Mouse (Mus musculus): Measurements from ENCODE around the gene Map3k14. TPM values are rescaled to one million over a fixed set of nuclear protein-coding genes. Genes with fewer than 3 reads are reported as not detected.

Map3k14 gene
- polyA plus RNA-seq, 1 experiment from 2014 or later, result 3.8 TPM

- peak overlapping the region; percentile 40 for H3K4me3 ChIP-seq (ENCODE audit: low read depth, low read length)
- no peaks in the 10 kb centered on the region for H3K9me3 ChIP-seq (ENCODE audit: control insufficient read depth, low read length)
- WGBS, result under 1% methylated on average over 58 of the region's 59 CpGs
- DNase-seq (ENCODE audit: low spot score), result peak; percentile 66
- peaks cover 49% of the 10 kb centered on the region for H3K27me3 ChIP-seq (ENCODE audit: control insufficient read depth, insufficient read depth, low read length)
- no peaks in the 10 kb centered on the region for H3K36me3 ChIP-seq (ENCODE audit: control insufficient read depth, insufficient read depth, low read length)
- H3K4me1 ChIP-seq (replicated peaks; ENCODE audit: control insufficient read depth, insufficient read depth, low read length), result peaks cover 5% of the 10 kb centered on the region; the same call in 1 of the 2 replicates
- peak overlapping the region; percentile 43 for H3K9ac ChIP-seq (ENCODE audit: low read length)
- H3K27ac ChIP-seq (ENCODE audit: low read depth, low read length), result no peak overlapping the region
- H3K4me2 ChIP-seq (ENCODE audit: low read depth, low read length, severe bottlenecking), result peak overlapping the region; percentile 70
- 0 out of 2 replicates have a peak, but pooled peaks have one; percentile 60 for ATAC-seq (replicated peaks; ENCODE audit: low FRiP score)
These were observed 68.1 kb downstream of the Map3k14 start for GRCm38 (mm10) chr11:103198911-103199803.

GRCm38 (mm10) chr11:103198339-103198738, 68.9 kb downstream of the Map3k14 start:
- H3K4me3 ChIP-seq (ENCODE audit: low read depth, low read length), result no peak overlapping the region; the same call in 1 of the 2 replicates
- H3K27me3 ChIP-seq (ENCODE audit: control insufficient read depth, insufficient read depth, low read length), result peaks cover 57% of the 10 kb centered on the region
- H3K9ac ChIP-seq (ENCODE audit: low read length), result no peak overlapping the region

GRCm38 (mm10) chr11:103197340-103197739, 69.9 kb downstream of the Map3k14 start:
- no peak for DNase-seq (ENCODE audit: low spot score)
- H3K27ac ChIP-seq (ENCODE audit: low read depth, low read length), result no peak overlapping the region
- no peak overlapping the region for H3K9ac ChIP-seq (ENCODE audit: low read length)
- ATAC-seq (replicated peaks; ENCODE audit: low FRiP score), result no peak
- 78% methylated on average over 4 of the region's 4 CpGs for WGBS
- H3K36me3 ChIP-seq (ENCODE audit: control insufficient read depth, insufficient read depth, low read length), result no peaks in the 10 kb centered on the region
- no peak overlapping the region for H3K4me2 ChIP-seq (ENCODE audit: low read depth, low read length, severe bottlenecking)
- peaks cover 67% of the 10 kb centered on the region for H3K27me3 ChIP-seq (ENCODE audit: control insufficient read depth, insufficient read depth, low read length)
- no peaks in the 10 kb centered on the region for H3K9me3 ChIP-seq (ENCODE audit: control insufficient read depth, low read length)
- H3K4me1 ChIP-seq (replicated peaks; ENCODE audit: control insufficient read depth, insufficient read depth, low read length), result peaks cover 11% of the 10 kb centered on the region; the same call in 1 of the 2 replicates
- no peak overlapping the region for H3K4me3 ChIP-seq (ENCODE audit: low read depth, low read length)

More at GRCm38 (mm10) chr11:103198339-103198738, 68.9 kb downstream of the Map3k14 start:
- Histone ChIP-seq H3K4me2 (ENCODE audit: low read depth, low read length, severe bottlenecking) (no peak overlapping the region; the same call in 1 of the 2 replicates), H3K9me3 (ENCODE audit: control insufficient read depth, low read length) (no peaks in the 10 kb centered on the region), H3K27ac (ENCODE audit: low read depth, low read length) (no peak overlapping the region), H3K4me1 (replicated peaks; ENCODE audit: control insufficient read depth, insufficient read depth, low read length) (peaks cover 5% of the 10 kb centered on the region; the same call in 1 of the 2 replicates), H3K36me3 (ENCODE audit: control insufficient read depth, insufficient read depth, low read length) (no peaks in the 10 kb centered on the region)
- DNase-seq (ENCODE audit: low spot score), result no peak
- ATAC-seq (replicated peaks; ENCODE audit: low FRiP score), result no peak
- WGBS, result 2% methylated on average over 16 of the region's 16 CpGs

GRCm38 (mm10) chr11:103195656-103196055, 71.6 kb downstream of the Map3k14 start:
- Histone ChIP-seq H3K4me1 (replicated peaks; ENCODE audit: control insufficient read depth, insufficient read depth, low read length) (peaks cover 11% of the 10 kb centered on the region; the same call in 1 of the 2 replicates), H3K27ac (ENCODE audit: low read depth, low read length) (no peak overlapping the region), H3K9me3 (ENCODE audit: control insufficient read depth, low read length) (no peaks in the 10 kb centered on the region), H3K27me3 (ENCODE audit: control insufficient read depth, insufficient read depth, low read length) (peaks cover 79% of the 10 kb centered on the region), H3K36me3 (ENCODE audit: control insufficient read depth, insufficient read depth, low read length) (no peaks in the 10 kb centered on the region), H3K4me2 (ENCODE audit: low read depth, low read length, severe bottlenecking) (no peak overlapping the region), H3K9ac (ENCODE audit: low read length) (no peak overlapping the region), H3K4me3 (ENCODE audit: low read depth, low read length) (no peak overlapping the region)
- ATAC-seq (replicated peaks; ENCODE audit: low FRiP score), result no peak
- no peak for DNase-seq (ENCODE audit: low spot score)
- WGBS, result 90% methylated on average over 5 of the region's 5 CpGs

- Histone ChIP-seq H3K4me2 (ENCODE audit: low read depth, low read length, severe bottlenecking) (no peak overlapping the region), H3K9me3 (ENCODE audit: control insufficient read depth, low read length) (no peaks in the 10 kb centered on the region), H3K27ac (ENCODE audit: low read depth, low read length) (no peak overlapping the region), H3K4me3 (ENCODE audit: low read depth, low read length) (no peak overlapping the region), H3K4me1 (replicated peaks; ENCODE audit: control insufficient read depth, insufficient read depth, low read length) (peaks cover 11% of the 10 kb centered on the region; the same call in 1 of the 2 replicates), H3K27me3 (ENCODE audit: control insufficient read depth, insufficient read depth, low read length) (peaks cover 75% of the 10 kb centered on the region), H3K36me3 (ENCODE audit: control insufficient read depth, insufficient read depth, low read length) (no peaks in the 10 kb centered on the region), H3K9ac (ENCODE audit: low read length) (no peak overlapping the region)
- ATAC-seq (replicated peaks; ENCODE audit: low FRiP score) (no peak), DNase-seq (ENCODE audit: low spot score) (no peak)
- WGBS, result 92% methylated on average over 18 of the region's 18 CpGs
These were observed 72.0 kb downstream of the Map3k14 start for GRCm38 (mm10) chr11:103195236-103195635.

GRCm38 (mm10) chr11:103193825-103194168, 73.5 kb downstream of the Map3k14 start:
- Histone ChIP-seq H3K27ac (ENCODE audit: low read depth, low read length) (no peak overlapping the region), H3K27me3 (ENCODE audit: control insufficient read depth, insufficient read depth, low read length) (peaks cover 61% of the 10 kb centered on the region), H3K9ac (ENCODE audit: low read length) (no peak overlapping the region), H3K4me3 (ENCODE audit: low read depth, low read length) (no peak overlapping the region), H3K4me1 (replicated peaks; ENCODE audit: control insufficient read depth, insufficient read depth, low read length) (peaks cover 9% of the 10 kb centered on the region; the same call in 1 of the 2 replicates), H3K9me3 (ENCODE audit: control insufficient read depth, low read length) (no peaks in the 10 kb centered on the region), H3K36me3 (ENCODE audit: control insufficient read depth, insufficient read depth, low read length) (no peaks in the 10 kb centered on the region), H3K4me2 (ENCODE audit: low read depth, low read length, severe bottlenecking) (no peak overlapping the region)
- WGBS, result 32% methylated on average over 9 of the region's 9 CpGs
- ATAC-seq (replicated peaks; ENCODE audit: low FRiP score) (no peak), DNase-seq (ENCODE audit: low spot score) (no peak)

GRCm38 (mm10) chr11:103192956-103193824, 74.1 kb downstream of the Map3k14 start:
- WGBS, result 4% methylated on average over 41 of the region's 44 CpGs

GRCm38 (mm10) chr11:103192230-103192955, 74.9 kb downstream of the Map3k14 start:
- Histone ChIP-seq H3K9me3 (ENCODE audit: control insufficient read depth, low read length) (no peaks in the 10 kb centered on the region), H3K4me2 (ENCODE audit: low read depth, low read length, severe bottlenecking) (peak overlapping the region; percentile 55), H3K27me3 (ENCODE audit: control insufficient read depth, insufficient read depth, low read length) (peaks cover 48% of the 10 kb centered on the region), H3K27ac (ENCODE audit: low read depth, low read length) (no peak overlapping the region), H3K9ac (ENCODE audit: low read length) (peak overlapping the region; percentile 23), H3K4me3 (ENCODE audit: low read depth, low read length) (peak overlapping the region; percentile 16; the same call in 1 of the 2 replicates), H3K36me3 (ENCODE audit: control insufficient read depth, insufficient read depth, low read length) (no peaks in the 10 kb centered on the region), H3K4me1 (replicated peaks; ENCODE audit: control insufficient read depth, insufficient read depth, low read length) (peaks cover 6% of the 10 kb centered on the region; the same call in 1 of the 2 replicates)
- DNase-seq (ENCODE audit: low spot score) (no peak), ATAC-seq (replicated peaks; ENCODE audit: low FRiP score) (no peak)
- WGBS, result 11% methylated on average over 28 of the region's 28 CpGs

More at GRCm38 (mm10) chr11:103192956-103193824, 74.1 kb downstream of the Map3k14 start:
- Histone ChIP-seq H3K4me3 (ENCODE audit: low read depth, low read length) (peak overlapping the region; percentile 16; the same call in 1 of the 2 replicates), H3K27me3 (ENCODE audit: control insufficient read depth, insufficient read depth, low read length) (peaks cover 55% of the 10 kb centered on the region), H3K9me3 (ENCODE audit: control insufficient read depth, low read length) (no peaks in the 10 kb centered on the region), H3K4me2 (ENCODE audit: low read depth, low read length, severe bottlenecking) (peak overlapping the region; percentile 55), H3K4me1 (replicated peaks; ENCODE audit: control insufficient read depth, insufficient read depth, low read length) (peaks cover 6% of the 10 kb centered on the region; the same call in 1 of the 2 replicates), H3K36me3 (ENCODE audit: control insufficient read depth, insufficient read depth, low read length) (no peaks in the 10 kb centered on the region), H3K27ac (ENCODE audit: low read depth, low read length) (no peak overlapping the region), H3K9ac (ENCODE audit: low read length) (peak overlapping the region; percentile 23)
- ATAC-seq (replicated peaks; ENCODE audit: low FRiP score) (no peak), DNase-seq (ENCODE audit: low spot score) (peak; percentile 71)

Measured in forebrain, embryonic 11.5 days (tissue).